Mouse (Mus musculus): ENCODE measurements at regions not wholly inside any gene's neighbourhood (a gene's known extent, or its start where the extent isn't known, plus 50 kb on each side); places are given as distances from the start of the nearest gene placed in this dataset.
A peak's percentile ranks its signal among the peaks of the same experiment; 100 is the strongest.

- no peak for DNase-seq
Observed at GRCm38 (mm10) chr19:59761218-59761617, 182.2 kb downstream of the Rab11fip2 start.

- no peak for DNase-seq
Observed at GRCm38 (mm10) chr19:59784401-59785046, 158.9 kb downstream of the Rab11fip2 start.

GRCm38 (mm10) chr19:59831304-59831703 lies 112.2 kb downstream of the Rab11fip2 start:
- no peak for DNase-seq

GRCm38 (mm10) chr19:59837138-59837537 lies 106.3 kb downstream of the Rab11fip2 start:
- peak; percentile 15 for DNase-seq

- no peak for DNase-seq
Observed at GRCm38 (mm10) chr19:59837628-59838027, 105.8 kb downstream of the Rab11fip2 start.

GRCm38 (mm10) chr19:59844270-59844669 lies 99.2 kb downstream of the Rab11fip2 start:
- no peak for DNase-seq

- DNase-seq, result no peak
Observed at GRCm38 (mm10) chr19:59846807-59847206, 96.6 kb downstream of the Rab11fip2 start.

- no peak for DNase-seq
Observed at GRCm38 (mm10) chr19:59850696-59851095, 92.8 kb downstream of the Rab11fip2 start.

GRCm38 (mm10) chr19:59852011-59852738 lies 91.3 kb downstream of the Rab11fip2 start:
- DNase-seq, result no peak

Measured in layer of hippocampus, adult 9-11 months (tissue).